Mouse (Mus musculus): Measurements from ENCODE around the gene Ddah1. TPM values are rescaled to one million over a fixed set of nuclear protein-coding genes. Genes with fewer than 3 reads are reported as not detected.

Ddah1 gene
- polyA plus RNA-seq, 1 experiment: 69.3 TPM

GRCm38 (mm10) chr3:145780784-145781442 lies 22.4 kb downstream of the Ddah1 start:
- TF ChIP-seq CTCF (IDR thresholded peaks at IDR 0.05; ENCODE audit: borderline replicate concordance, insufficient read depth, low read depth, low read length) (no peak), POLR2A (IDR thresholded peaks at IDR 0.05; ENCODE audit: borderline replicate concordance, insufficient read depth, low read length) (no peak)
- Histone ChIP-seq H3K27me3 (ENCODE audit: control insufficient read depth, insufficient read depth, low read length) (no peaks in the 10 kb centered on the region; the same call in 1 of the 2 replicates), H3K4me3 (replicated peaks; ENCODE audit: insufficient read depth, low read depth, low read length) (no peak overlapping the region), H3K27ac (ENCODE audit: insufficient read depth, low read length) (no peak overlapping the region), H3K4me1 (ENCODE audit: control insufficient read depth, insufficient read depth, low read length) (0 out of 2 replicates have a peak, but pooled peaks cover 3% of the 10 kb centered on the region)
- WGBS: 78% methylated on average over 14 of the region's 14 CpGs
- DNase-seq: no peak

- no peak for DNase-seq
Observed at GRCm38 (mm10) chr3:145785244-145785643, 26.8 kb downstream of the Ddah1 start.

GRCm38 (mm10) chr3:145787303-145787702 lies 28.8 kb downstream of the Ddah1 start:
- DNase-seq: no peak
- Histone ChIP-seq H3K27ac (ENCODE audit: insufficient read depth, low read length) (no peak overlapping the region), H3K4me3 (replicated peaks; ENCODE audit: insufficient read depth, low read depth, low read length) (no peak overlapping the region), H3K4me1 (ENCODE audit: control insufficient read depth, insufficient read depth, low read length) (no peaks in the 10 kb centered on the region), H3K27me3 (ENCODE audit: control insufficient read depth, insufficient read depth, low read length) (no peaks in the 10 kb centered on the region)
- WGBS: 83% methylated on average over 9 of the region's 9 CpGs
- TF ChIP-seq CTCF (IDR thresholded peaks at IDR 0.05; ENCODE audit: borderline replicate concordance, insufficient read depth, low read depth, low read length): no peak
- no peak for TF ChIP-seq POLR2A (IDR thresholded peaks at IDR 0.05; ENCODE audit: borderline replicate concordance, insufficient read depth, low read length)

More at GRCm38 (mm10) chr3:145785244-145785643, 26.8 kb downstream of the Ddah1 start:
- TF ChIP-seq POLR2A (IDR thresholded peaks at IDR 0.05; ENCODE audit: borderline replicate concordance, insufficient read depth, low read length) (no peak), CTCF (IDR thresholded peaks at IDR 0.05; ENCODE audit: borderline replicate concordance, insufficient read depth, low read depth, low read length) (no peak)
- no peak overlapping the region for H3K27ac ChIP-seq (ENCODE audit: insufficient read depth, low read length)
- WGBS: 79% methylated on average over 7 of the region's 7 CpGs
- no peaks in the 10 kb centered on the region for H3K27me3 ChIP-seq (ENCODE audit: control insufficient read depth, insufficient read depth, low read length)
- no peak overlapping the region for H3K4me3 ChIP-seq (replicated peaks; ENCODE audit: insufficient read depth, low read depth, low read length)
- no peaks in the 10 kb centered on the region for H3K4me1 ChIP-seq (ENCODE audit: control insufficient read depth, insufficient read depth, low read length)

GRCm38 (mm10) chr3:145789114-145789513 lies 30.6 kb downstream of the Ddah1 start:
- TF ChIP-seq POLR2A (IDR thresholded peaks at IDR 0.05; ENCODE audit: borderline replicate concordance, insufficient read depth, low read length) (no peak), CTCF (IDR thresholded peaks at IDR 0.05; ENCODE audit: borderline replicate concordance, insufficient read depth, low read depth, low read length) (no peak)
- no peaks in the 10 kb centered on the region for H3K4me1 ChIP-seq (ENCODE audit: control insufficient read depth, insufficient read depth, low read length)
- no peak overlapping the region for H3K27ac ChIP-seq (ENCODE audit: insufficient read depth, low read length)
- DNase-seq: no peak
- H3K27me3 ChIP-seq (ENCODE audit: control insufficient read depth, insufficient read depth, low read length): no peaks in the 10 kb centered on the region
- H3K4me3 ChIP-seq (replicated peaks; ENCODE audit: insufficient read depth, low read depth, low read length): no peak overlapping the region
- 91% methylated on average over 7 of the region's 7 CpGs for WGBS

GRCm38 (mm10) chr3:145790233-145790632 lies 31.8 kb downstream of the Ddah1 start:
- H3K4me1 ChIP-seq (ENCODE audit: control insufficient read depth, insufficient read depth, low read length): no peaks in the 10 kb centered on the region
- TF ChIP-seq POLR2A (IDR thresholded peaks at IDR 0.05; ENCODE audit: borderline replicate concordance, insufficient read depth, low read length): no peak
- TF ChIP-seq CTCF (IDR thresholded peaks at IDR 0.05; ENCODE audit: borderline replicate concordance, insufficient read depth, low read depth, low read length): no peak
- DNase-seq: no peak
- H3K4me3 ChIP-seq (replicated peaks; ENCODE audit: insufficient read depth, low read depth, low read length): no peak overlapping the region
- H3K27me3 ChIP-seq (ENCODE audit: control insufficient read depth, insufficient read depth, low read length): no peaks in the 10 kb centered on the region
- 87% methylated on average over 3 of the region's 3 CpGs for WGBS
- H3K27ac ChIP-seq (ENCODE audit: insufficient read depth, low read length): no peak overlapping the region

- H3K4me3 ChIP-seq (replicated peaks; ENCODE audit: insufficient read depth, low read depth, low read length): no peak overlapping the region
- DNase-seq: no peak
- TF ChIP-seq CTCF (IDR thresholded peaks at IDR 0.05; ENCODE audit: borderline replicate concordance, insufficient read depth, low read depth, low read length) (no peak), POLR2A (IDR thresholded peaks at IDR 0.05; ENCODE audit: borderline replicate concordance, insufficient read depth, low read length) (no peak)
- H3K4me1 ChIP-seq (ENCODE audit: control insufficient read depth, insufficient read depth, low read length): no peaks in the 10 kb centered on the region
- no peaks in the 10 kb centered on the region for H3K27me3 ChIP-seq (ENCODE audit: control insufficient read depth, insufficient read depth, low read length)
- H3K27ac ChIP-seq (ENCODE audit: insufficient read depth, low read length): no peak overlapping the region
- WGBS: 52% methylated on average over 4 of the region's 4 CpGs
Observed at GRCm38 (mm10) chr3:145790709-145791108, 32.2 kb downstream of the Ddah1 start.

- H3K27me3 ChIP-seq (ENCODE audit: control insufficient read depth, insufficient read depth, low read length): no peaks in the 10 kb centered on the region
- 93% methylated on average over 10 of the region's 10 CpGs for WGBS
- H3K4me1 ChIP-seq (ENCODE audit: control insufficient read depth, insufficient read depth, low read length): no peaks in the 10 kb centered on the region
- no peak for DNase-seq
- TF ChIP-seq POLR2A (IDR thresholded peaks at IDR 0.05; ENCODE audit: borderline replicate concordance, insufficient read depth, low read length) (no peak), CTCF (IDR thresholded peaks at IDR 0.05; ENCODE audit: borderline replicate concordance, insufficient read depth, low read depth, low read length) (no peak)
- no peak overlapping the region for H3K27ac ChIP-seq (ENCODE audit: insufficient read depth, low read length)
- no peak overlapping the region for H3K4me3 ChIP-seq (replicated peaks; ENCODE audit: insufficient read depth, low read depth, low read length)
Observed at GRCm38 (mm10) chr3:145794355-145794754, 35.9 kb downstream of the Ddah1 start.

GRCm38 (mm10) chr3:145795896-145796295 lies 37.4 kb downstream of the Ddah1 start:
- Histone ChIP-seq H3K27ac (ENCODE audit: insufficient read depth, low read length) (no peak overlapping the region), H3K27me3 (ENCODE audit: control insufficient read depth, insufficient read depth, low read length) (no peaks in the 10 kb centered on the region), H3K4me3 (replicated peaks; ENCODE audit: insufficient read depth, low read depth, low read length) (no peak overlapping the region), H3K4me1 (ENCODE audit: control insufficient read depth, insufficient read depth, low read length) (no peaks in the 10 kb centered on the region)
- TF ChIP-seq CTCF (IDR thresholded peaks at IDR 0.05; ENCODE audit: borderline replicate concordance, insufficient read depth, low read depth, low read length): no peak
- TF ChIP-seq POLR2A (IDR thresholded peaks at IDR 0.05; ENCODE audit: borderline replicate concordance, insufficient read depth, low read length): no peak
- DNase-seq: no peak
- 80% methylated on average over 7 of the region's 7 CpGs for WGBS
